Mouse (Mus musculus) naive thymus-derived CD4-positive, alpha-beta T cell, adult 2 months (primary cell): ENCODE data around the gene Wdr20.

Experiments used
- DNase-seq: peaks from one replicate; pipeline ENCODE4 v3.0.0-alpha.2; 2011; ENCODE audit warnings: low read depth

Wdr20 gene

DNA sequence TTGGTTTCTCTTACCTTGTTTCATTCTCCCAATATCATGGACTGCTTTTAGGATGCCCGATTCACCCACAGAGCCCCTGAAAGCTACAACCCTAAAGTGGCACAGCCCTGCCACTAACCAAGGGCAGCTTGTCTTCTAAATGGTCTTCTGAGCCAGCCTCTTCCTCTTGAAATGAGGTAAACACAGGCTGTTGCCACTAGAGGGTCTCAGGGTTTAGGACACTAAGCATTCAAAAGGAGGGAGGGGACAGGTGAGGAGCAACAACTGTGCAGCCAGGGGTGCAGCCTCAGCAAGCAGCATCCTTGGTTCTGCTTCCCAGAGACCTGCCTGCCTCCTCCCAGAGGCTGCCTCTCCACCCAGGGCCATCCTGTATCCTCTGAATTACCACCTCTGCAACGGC is 84.0 kb downstream of the Wdr20 start:
- DNase-seq, result no peak

DNA sequence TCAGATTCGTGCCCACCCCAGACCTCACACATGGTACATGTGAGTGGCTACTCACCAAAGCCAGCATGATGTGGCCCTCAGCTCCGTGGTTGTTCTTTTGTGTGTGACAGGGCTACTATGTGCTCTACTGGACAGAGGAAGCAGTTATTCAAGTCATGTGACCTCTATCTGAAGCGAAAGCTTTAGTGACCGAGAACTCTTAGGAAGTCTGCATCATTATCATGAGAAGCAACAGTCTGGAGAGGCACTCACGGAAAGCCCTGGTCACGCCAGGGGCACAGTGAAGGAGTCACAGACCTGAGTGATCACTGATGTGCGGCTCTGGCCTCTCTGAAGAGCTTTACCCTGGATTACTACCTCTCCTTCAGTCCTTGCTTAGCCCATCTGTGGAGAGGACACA is 84.6 kb downstream of the Wdr20 start:
- no peak for DNase-seq

DNA sequence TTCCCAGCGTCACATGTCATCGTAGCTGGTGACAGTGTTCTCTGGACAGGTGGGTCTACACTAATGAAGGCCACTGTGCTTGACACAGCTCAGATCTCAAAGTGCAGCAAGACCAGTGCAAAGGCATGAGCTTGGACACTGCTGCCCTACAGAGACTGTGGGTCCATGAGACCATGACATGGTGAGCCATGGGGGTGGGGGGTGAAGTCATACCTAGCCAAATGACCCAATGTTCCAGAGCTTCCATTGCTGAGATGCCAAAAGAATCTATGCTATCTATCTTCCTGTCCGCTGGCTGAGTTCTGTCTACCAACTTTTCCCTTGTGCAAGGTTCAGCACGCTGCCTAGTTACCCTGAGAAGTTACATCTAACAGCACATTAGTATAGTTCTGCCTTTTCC is 91.2 kb downstream of the Wdr20 start:
- DNase-seq, result no peak

DNA sequence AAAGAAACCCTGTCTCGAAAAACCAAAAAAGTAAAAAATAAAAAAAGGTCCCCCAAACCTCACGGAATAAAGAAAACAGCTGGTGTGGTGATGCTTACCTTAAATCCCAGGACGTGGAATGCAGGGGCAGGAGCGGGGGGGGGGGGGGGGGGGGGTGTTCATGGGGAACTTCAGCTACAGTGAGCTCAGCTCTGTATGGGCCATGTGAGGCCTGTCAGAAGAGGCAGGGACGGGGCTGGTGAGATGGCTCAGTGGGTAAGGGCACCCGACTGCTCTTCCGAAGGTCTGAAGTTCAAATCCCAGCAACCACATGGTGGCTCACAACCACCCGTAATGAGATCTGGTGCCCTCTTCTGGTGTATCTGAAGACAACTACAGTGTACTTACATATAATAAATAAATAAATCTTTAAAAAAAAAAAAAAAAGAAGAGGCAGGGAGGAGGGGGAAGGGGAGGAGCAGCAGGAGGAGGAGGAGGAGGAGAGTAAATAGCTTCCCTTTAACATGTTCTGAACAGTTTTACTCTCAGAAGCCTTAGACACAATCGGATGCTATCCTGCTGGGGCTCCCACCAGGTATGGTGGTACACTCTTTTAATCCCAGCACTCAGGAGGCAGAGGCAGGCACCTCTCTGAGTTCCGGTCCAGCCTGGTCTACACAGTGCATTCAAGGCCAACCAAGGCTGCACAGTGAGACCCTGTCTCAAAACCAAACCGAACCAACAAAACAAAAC is 92.7 kb downstream of the Wdr20 start:
- no peak for DNase-seq

DNA sequence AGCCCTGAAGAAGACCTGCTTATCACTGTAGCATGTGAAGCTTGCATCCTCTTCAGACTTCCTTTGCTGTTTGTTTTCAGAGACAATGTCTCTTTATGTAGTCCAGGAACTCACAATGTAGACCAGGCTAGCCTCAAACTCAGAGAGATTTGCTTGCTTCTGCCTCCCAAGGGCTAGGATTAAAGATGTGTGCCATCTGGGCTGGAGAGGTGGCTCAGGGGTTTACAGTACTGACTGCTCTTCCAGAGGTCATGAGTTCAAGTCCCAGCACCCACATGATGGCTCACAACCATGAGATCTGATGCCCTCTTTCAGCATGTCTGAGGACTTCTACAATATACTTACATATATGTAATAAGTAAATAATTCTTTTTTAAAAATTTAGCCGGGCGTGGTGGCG is 97.4 kb downstream of the Wdr20 start:
- DNase-seq, result no peak

DNA sequence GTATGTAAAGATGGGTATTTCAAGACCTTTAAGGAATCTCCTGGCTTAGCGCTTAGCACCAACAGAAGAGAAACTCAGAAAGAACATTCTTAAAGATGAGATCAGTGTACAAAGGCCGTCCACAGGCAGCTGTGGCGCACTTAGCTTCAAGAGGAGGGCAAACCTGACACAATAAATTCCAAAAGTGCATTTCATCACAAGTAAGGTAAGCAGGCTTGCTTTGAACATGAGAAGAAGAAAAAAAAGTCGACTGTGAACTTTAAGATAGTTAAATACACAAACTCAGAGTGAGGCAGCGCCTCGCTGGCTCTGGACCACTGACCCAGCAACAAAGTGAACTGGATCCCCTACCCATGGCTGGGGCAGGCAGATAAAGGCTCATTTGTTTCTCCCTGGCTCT is 99.0 kb downstream of the Wdr20 start:
- DNase-seq, result no peak

DNA sequence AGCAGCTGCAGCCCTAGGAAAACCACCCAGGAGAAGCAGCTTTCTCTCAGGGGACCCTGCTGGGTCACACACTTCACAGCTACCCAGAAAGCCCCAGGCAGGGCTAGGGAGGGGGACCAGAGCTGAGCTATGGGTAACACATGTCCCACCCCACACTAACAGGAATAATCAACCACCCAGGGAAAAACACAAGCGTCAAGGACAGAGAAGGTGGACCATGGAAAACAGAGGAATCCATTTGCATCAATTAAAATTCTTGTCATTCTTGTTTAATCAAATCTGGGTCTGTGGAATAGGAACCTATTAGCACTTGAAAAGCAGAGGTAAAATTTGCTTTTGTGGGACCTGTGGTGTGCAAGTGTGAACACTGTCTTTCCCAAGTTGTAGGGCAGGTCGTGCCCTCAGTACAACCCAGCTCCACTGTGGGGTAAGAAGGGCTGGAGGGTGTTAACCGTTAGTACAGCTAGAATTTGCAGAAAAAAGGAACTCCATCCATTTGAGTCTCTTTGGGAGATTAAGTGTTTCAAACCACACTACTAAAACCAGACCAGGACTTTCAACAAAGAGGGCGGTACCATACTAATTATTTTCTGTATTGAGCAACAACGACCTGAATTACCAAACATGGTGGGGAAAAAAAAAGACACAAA is 99.6 kb downstream of the Wdr20 start:
- no peak for DNase-seq

DNA sequence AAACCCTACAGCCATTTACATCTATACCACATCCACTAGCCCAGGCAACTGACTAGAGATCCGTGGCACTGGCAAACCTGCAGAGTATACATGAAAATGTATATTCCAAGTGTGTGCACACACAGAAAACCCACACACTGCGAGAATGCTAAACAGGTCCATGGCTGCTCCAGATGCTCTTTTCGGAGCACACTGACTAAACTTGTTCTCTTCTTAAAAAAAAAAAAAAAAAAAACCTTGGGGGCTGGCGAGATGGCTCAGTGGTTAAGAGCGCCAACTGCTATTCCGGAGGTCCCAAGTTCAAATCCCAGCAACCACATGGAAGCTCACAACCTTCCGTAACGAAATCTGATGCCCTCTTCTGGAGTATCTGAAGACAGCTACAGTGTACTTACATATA is 100.1 kb downstream of the Wdr20 start:
- no peak for DNase-seq

DNA sequence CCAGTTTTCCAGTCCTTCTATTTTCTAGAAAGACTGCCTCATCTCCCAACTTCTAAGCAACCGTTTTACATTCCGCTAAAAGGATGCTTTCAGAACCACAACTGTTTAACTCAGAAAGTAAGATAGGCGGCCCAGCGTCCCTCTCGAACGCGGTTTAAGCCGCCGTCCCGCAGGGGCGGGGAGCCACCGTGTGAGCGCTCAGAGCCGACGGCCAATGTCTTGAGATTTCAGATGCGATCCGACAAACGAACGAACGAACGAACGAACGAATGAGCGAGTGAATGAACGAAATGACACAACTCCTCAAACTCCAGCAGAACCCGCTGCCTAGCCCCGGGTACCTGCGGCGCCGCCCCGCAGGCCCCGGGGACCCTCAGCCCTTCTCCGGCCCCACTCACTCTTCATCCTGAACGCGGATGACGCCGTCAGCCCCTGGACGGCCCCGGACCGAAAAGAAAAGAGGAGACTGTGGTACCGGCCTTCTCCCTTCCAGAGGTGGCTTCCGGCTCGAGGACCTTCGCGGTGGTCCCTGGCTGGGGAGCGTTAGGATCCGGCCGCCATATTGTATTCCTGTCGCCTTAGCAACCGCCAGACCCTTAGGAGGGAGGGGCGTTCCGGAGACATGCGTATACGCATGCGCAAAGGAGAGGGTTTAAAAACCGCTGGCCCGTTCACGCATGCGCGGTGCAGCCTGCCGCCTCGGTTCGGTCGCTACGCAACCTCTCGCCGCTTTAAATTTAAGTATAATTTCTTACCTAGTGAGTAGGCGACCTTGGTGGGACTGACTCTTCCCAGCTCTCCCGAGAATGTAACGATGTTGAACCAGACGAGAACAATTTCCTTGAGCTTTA is 102.8 kb downstream of the Wdr20 start, which contains the start of gene Mok:
Mok (minus strand) TSS at position 592 of the 851 bp plus-strand sequence.
- DNase-seq, result peak; percentile 98

DNA sequence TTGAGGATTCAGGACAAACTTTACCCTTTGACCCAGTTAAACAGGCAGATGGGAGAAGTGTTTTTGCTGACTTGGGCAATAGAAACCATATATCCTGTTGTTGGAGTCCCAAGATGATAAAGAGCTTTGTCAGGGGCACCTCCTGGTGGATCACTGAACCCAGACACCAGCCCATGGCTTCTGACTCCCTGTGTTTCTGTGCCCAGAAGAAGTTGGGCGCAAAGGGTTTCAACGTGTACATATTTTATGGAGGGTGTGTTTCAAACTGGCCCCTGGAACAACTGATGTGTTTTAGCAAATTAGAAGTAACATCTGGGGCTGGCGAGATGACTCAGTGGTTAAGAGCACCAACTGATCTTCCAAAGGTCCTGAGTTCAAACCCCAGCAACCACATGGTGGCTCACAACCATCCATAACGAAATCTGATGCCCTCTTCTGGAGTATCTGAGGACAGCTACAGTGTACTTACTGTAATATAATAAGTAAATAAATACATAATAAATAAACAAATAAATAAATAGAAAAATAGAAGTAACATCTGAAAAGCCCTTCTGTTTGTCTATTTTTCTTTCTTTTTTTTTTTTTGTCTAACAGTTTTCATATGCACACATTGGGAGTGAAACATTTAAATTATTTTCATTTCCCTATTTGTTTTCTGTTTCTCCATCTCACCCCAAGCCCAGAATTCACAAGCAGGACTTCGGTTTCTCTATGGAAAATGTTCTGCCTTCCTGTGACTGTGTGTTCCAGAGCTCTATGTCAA is 104.2 kb downstream of the Wdr20 start:
- DNase-seq, result peak; percentile 16

DNA sequence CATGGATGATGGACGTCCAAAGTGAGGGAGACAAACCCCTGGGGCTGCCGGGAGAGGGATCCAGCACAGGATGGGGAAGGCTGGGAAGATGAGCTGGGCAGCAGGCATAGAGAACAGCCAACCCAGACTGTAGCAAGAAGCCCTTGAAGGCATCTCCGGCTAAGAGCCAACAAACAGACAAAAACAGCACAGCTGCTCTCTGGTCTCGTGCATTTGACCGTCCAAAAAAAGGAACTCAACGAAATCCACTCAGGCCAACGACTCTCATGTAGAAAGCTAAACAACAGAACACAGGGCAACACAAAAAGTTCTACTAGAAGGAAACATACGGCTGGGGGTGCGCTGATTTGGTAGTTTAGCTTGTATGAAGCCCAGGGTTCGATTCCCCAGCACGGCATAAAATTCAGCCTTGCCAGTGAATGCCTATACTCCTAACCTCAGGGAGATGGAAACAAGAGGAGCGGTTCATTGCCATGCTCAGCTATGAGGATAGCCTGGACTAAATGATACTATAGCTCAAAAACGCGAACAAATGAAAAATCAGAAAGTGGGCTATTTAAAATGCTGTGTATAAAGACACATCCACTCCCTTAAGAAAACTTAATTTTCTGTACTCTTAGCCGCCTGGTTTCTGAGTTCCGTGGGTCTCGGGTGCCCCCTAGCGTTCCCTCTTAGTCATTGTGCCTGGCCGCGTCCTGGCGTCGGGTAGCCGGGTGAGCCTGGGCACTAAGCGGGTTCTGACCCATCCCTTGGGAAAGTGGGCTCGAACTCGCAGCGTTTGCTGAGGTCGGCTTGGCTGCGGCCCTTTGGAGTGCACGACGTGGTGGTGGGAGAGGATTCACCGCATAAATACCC is 105.7 kb downstream of the Wdr20 start:
- DNase-seq, result peak; percentile 91

DNA sequence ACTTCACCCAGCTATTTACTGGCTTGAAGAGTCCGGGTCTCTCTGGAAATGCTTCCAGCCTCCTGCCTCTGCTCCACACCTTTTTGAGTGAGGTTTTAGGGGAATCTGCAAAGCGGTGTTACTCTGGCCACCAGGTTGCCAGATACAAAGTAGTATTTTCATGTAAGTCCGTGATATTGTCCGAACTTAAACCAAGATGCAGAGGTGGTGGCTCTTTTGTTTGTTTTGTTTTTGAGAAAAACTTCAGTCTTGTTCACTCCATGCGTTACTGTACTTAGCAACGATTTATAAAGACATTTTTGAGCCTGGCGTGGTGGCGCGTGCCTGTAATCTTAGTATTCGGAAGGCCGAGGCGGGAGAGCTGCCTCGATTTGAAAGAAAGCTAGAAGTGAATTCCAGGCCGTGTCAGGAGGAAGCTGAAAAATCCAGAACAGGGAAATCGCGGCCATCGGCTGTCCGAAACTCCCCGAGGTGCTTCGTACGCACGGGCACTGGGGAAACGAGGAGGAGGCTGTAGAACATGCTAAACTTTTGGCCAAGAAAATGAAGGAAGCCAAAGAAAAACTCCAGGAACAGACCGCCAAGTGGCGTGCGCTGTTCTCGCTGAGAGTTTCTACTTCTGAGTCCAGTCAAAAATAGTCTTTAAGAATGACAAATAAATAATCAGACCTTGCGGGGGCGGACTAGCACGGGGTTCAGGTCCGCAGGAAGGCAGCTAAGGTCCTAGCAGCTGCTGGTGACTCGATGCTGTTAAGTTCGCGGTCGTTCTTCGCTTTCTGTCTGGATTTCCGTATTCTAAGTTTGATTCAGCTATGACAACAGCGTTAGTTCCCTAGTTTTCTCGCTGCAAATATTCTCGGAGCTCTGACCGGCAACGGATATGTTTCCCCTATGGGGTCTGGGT is 106.7 kb downstream of the Wdr20 start:
- peak; percentile 63 for DNase-seq

DNA sequence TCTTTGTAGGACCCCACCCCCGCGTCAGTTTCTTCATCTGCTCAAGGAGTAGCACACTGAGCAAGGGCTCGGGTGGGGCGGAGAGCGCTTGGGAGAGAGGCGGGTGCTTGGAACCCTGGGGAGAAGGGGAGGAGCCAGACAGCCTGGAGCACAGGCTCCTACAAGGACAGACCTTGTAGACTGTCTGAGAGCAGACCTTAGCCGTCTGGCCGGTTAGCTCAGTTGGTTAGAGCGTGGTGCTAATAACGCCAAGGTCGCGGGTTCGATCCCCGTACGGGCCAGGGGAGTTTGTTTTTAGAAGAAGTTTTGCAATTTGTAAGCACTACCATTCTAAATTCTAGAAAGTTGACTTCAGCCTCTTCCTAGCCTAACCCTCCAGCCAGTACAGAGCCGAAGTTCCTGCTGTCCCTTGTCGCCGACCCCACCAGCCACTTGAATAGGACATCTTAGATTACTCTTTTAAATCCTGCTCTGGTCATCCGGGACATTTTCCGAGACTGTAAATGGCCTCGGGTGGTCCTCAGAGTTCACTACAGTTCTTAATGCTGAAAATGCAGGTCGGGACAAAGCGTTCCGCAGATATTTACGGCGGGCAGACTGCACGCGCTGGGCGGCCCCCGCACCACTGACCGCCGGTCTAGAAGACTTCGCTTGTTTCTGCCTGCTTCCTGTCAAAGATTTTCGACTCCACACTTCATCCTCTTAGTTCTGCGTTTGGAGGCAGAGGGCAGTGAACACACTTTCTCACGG is 107.6 kb downstream of the Wdr20 start:
- peak; percentile 16 for DNase-seq

DNA sequence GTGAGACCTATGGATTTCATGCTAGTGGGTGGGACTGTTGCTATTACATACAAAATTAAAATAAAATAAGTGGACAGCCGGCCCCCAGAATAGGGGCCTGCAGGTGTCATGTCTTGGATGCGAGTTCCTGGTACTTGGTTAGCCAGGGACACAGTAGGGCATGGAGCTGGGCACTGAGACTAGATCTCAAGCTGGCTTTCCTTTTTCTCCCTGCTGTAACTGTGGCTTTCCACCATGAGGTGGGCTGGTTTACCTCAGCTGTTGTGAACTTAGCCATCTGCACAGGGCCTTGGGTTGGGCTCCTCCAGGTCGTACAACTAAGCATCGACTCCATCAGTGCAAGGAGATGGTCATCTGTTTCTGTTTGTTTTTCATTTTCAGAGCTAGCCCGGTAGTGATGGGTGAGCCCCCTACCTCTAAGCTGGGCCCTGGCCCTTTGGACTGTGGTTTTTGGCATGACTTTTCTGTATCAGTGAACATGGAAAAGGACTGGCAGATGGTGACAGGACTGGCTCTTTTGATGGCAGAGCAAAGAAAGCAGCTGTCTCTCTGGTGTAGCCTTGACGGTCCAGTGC is 108.5 kb downstream of the Wdr20 start:
- no peak for DNase-seq

DNA sequence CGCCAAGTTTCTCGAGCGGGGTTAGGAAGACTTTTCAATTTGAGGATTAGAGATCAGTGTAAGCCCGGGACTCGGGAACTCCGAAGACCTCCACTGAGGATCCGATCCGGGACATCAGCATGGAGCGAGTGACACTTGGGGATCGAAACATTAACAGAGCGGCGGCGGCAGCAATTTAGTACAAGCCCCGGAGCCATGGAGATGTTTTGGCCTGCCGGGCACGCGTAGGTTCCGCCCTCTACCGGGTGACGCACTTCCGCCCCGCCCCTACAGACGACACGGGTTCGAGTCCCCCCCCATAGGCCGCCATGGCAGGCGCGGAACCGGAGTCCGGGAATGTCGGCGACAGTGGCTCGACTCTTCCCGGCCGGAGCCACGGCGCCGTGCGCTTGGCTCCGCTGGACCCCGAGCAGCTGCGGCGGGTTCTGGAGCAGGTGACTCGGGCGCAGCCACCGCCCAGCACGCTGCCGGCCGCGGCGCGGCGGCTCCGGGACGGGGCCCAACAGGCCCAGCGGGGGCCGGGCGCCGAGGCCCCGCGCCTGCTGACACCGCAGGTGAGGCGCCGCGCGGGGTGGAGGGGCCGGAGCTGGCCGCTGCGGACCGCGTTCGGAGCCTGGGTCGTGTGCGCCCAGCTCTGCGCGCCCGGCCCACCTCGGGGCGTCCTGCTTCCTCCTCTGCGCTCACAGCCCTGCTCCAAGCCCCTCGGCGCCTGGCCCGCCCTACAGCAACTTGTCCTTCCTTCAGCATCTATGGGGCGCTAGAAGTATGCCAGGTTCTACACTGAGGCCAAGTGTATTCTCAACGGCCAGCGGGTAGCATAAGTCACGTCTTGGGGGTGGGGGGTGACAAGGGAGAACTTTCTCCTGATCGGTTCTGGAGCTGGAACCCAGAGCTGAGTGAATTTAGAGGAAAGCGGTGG is 112.5 kb downstream of the Wdr20 start, which contains the start of gene Zfp839:
Zfp839 (plus strand) TSS at position 244 of the 919 bp plus-strand sequence.
- DNase-seq, result peak; percentile 64

DNA sequence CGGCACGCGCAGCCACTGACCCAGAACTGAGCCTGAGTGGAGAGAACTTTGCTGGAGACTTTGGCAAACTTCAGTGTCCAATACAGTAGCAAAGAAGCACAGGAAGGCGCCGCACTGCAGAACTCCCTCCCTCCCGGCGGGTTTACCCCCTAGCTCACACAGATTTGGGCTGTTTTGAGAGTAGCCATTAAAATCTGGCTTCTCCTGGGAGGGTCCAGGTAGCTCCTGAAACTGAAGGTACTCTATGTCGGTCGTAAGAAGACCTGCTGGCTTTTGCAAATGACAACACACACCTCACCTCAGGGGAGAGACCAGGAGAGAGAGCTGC is 113.1 kb downstream of the Wdr20 start:
- peak; percentile 48 for DNase-seq

DNA sequence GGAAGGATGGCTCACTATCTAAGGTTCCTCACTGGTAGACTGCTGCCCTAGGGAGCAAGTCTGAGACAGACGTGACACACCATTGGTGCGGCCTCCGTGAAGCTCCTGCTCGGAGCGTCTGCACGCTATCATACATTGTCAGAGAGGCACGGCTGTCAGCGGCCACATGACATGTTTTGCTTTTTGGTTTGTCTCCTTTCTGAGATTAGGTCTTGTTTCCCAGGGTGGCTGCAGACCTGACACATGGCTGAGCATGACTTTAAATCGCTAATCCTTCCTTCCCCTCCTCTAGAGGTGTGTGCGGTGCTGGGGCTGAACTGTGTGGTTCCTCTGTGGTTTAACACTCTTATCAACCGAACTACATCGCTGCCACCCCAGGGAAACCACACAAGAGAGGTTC is 113.7 kb downstream of the Wdr20 start:
- DNase-seq, result peak; percentile 51

DNA sequence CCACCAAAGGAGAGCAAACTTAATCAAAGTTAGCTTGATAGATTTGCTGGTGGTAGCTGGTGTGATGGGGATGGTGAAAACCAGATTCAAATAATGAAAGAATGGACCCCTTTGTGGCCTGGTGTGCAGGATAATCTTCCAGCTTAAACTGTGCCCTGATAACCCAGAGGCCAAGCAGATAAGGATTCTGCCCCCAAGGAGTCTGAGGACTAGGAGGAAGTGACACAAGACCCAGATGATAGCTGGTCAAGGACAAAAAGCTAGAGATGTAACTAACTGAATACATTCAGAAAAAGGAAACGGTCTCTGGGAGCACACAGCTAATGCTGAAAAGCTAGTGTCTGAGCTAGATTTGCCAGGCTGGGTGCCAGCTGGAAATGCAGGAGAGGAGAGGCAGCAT is 114.2 kb downstream of the Wdr20 start:
- DNase-seq, result no peak
